Mouse (Mus musculus): ENCODE measurements around the gene Prelid3b.

Prelid3b gene

GRCm38 (mm10) chr2:174477543-174478319 is 4.8 kb upstream of the Prelid3b start:
- DNase-seq (ENCODE audit: low read depth, low spot score): no peak
- Histone ChIP-seq H3K36me3 (ENCODE audit: control insufficient read depth, insufficient read depth, low read length, poor library complexity, severe bottlenecking) (no peaks in the 10 kb centered on the region), H3K27me3 (ENCODE audit: control insufficient read depth, insufficient read depth, low read length, poor library complexity, severe bottlenecking) (no peaks in the 10 kb centered on the region)

- DNase-seq (ENCODE audit: low read depth, low spot score): no peak
- Histone ChIP-seq H3K27me3 (ENCODE audit: control insufficient read depth, insufficient read depth, low read length, poor library complexity, severe bottlenecking) (no peaks in the 10 kb centered on the region), H3K36me3 (ENCODE audit: control insufficient read depth, insufficient read depth, low read length, poor library complexity, severe bottlenecking) (no peaks in the 10 kb centered on the region; the same call in 1 of the 2 replicates)
Observed at GRCm38 (mm10) chr2:174473550-174473927, 658 bp upstream of the Prelid3b start.

DNA sequence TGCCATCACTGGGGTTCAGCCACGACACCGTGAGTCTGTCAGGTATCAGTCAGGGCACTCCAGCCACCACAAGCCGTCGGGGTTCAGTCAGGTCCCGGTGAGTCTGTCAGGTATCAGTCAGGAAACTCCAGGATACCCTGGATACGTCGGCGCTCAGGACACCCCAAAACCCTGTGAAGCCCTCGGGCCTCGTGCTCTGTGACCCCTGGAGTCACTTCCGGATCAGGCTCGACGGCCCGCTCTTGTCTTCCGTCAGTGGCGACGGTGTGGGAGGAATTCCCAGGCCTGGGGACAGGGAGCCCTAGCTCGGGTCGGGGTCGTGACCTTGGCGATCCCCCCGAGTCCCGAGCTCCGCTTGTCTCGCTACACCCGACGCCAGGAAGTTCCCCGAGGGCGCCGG is 474 bp downstream of the Prelid3b start:
- no peaks in the 10 kb centered on the region; the same call in 1 of the 2 replicates for H3K36me3 ChIP-seq (ENCODE audit: control insufficient read depth, insufficient read depth, low read length, poor library complexity, severe bottlenecking)
- DNase-seq (ENCODE audit: low read depth, low spot score): no peak
- H3K27me3 ChIP-seq (ENCODE audit: control insufficient read depth, insufficient read depth, low read length, poor library complexity, severe bottlenecking): no peaks in the 10 kb centered on the region

DNA sequence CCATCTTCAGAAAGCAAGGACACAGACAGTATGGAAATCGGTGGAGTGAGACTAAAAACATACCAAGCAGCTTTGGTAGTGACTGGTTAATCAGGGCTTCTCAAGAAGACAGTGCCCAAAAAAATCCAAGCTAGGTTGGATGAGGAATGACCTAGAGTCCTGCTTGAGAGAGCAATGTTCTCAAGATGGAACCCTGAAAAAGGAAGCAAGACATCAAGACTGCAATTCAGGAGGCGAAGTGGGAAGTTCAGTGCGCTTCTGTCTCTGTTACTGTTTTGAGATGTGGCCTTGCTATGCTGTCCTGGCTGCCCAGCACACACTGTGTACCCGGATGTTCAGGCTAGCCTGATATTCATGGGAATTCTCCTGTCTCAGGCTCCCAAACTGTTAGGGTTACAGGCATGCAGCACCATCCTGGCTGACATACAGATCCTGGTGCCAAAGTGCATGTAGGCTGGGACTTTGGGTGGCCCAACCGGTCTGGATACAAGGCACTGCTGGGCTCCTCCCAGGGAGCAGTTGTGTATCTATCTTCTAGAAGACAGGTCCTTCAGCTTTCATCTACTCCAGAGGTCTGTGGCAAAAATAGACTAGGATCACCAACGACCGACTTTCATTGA is 2.0 kb downstream of the Prelid3b start:
- peaks cover 2% of the 10 kb centered on the region; the same call in 1 of the 2 replicates for H3K36me3 ChIP-seq (ENCODE audit: control insufficient read depth, insufficient read depth, low read length, poor library complexity, severe bottlenecking)
- no peak for DNase-seq (ENCODE audit: low read depth, low spot score)

GRCm38 (mm10) chr2:174470333-174470732 is 2.5 kb downstream of the Prelid3b start:
- no peak for DNase-seq (ENCODE audit: low read depth, low spot score)
- Histone ChIP-seq H3K27me3 (ENCODE audit: control insufficient read depth, insufficient read depth, low read length, poor library complexity, severe bottlenecking) (no peaks in the 10 kb centered on the region), H3K36me3 (ENCODE audit: control insufficient read depth, insufficient read depth, low read length, poor library complexity, severe bottlenecking) (peaks cover 2% of the 10 kb centered on the region; the same call in 1 of the 2 replicates)

More for the DNA sequence above, 2.0 kb downstream of the Prelid3b start:
- no peaks in the 10 kb centered on the region for H3K27me3 ChIP-seq (ENCODE audit: control insufficient read depth, insufficient read depth, low read length, poor library complexity, severe bottlenecking)

DNA sequence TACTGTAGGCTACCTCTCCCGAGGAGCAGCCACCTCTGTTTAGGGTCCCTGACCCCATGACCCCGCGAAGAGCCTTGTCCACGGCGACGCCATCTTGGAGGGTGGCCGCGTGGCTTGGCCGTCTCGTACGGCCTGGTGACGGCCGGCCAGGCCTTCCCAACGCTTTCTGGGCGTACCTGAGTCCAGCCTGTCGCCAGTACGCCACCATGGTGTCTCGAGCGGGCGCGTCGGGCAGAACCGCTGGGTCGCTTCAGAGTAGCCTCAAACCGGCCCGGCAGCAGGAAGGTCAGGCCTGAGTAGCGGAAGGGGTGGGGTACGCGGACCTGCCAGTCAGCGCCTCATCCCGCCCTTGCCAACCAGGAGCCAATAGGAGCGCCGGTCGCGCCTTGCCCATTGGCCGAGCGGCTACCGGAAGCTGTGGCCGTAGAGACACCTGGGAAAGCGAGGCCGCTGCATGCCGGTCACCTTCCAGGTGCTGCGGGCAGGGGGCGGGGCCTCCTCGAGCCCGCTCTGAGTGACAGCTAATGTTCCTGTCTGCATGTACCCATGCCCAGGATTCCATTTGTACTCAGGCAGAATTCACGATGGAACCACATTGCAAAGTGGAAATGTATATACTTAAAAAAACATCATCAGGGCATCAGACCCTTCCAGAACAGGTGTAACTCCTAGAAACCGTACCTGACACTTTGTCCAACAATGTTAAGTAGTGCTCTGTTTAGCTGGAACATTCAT is 8.9 kb downstream of the Prelid3b start, which contains the start of gene Atp5e:
Gene Atp5e (minus strand): TSS at position 317 of the 735 bp plus-strand sequence.
- Histone ChIP-seq H3K36me3 (ENCODE audit: control insufficient read depth, insufficient read depth, low read length, poor library complexity, severe bottlenecking) (peaks cover 4% of the 10 kb centered on the region), H3K27me3 (ENCODE audit: control insufficient read depth, insufficient read depth, low read length, poor library complexity, severe bottlenecking) (no peaks in the 10 kb centered on the region)
- peak; percentile 93 for DNase-seq (ENCODE audit: low read depth, low spot score)

- no peak for DNase-seq (ENCODE audit: low read depth, low spot score)
Observed at GRCm38 (mm10) chr2:174463370-174463769, 9.5 kb downstream of the Prelid3b start.

DNA sequence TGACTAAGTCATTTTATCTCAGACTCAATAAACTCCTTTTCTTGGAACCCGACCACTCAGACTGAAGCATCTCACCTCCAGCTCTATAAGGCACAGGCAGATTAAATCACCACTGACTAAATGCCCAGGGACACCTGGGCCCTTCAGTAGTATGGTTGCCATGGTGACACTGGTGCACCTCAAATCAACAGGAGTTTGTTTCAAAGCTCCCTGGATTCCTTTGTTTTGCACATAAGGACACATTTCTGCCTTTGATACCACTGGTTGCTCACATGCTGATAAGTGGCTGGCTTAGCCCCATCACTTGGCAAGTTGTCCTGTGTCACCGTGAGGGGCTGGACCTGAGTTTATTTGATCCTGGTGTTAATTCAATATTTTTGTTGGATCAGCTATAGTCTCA is 13.5 kb downstream of the Prelid3b start:
- no peaks in the 10 kb centered on the region for H3K27me3 ChIP-seq (ENCODE audit: control insufficient read depth, insufficient read depth, low read length, poor library complexity, severe bottlenecking)
- DNase-seq (ENCODE audit: low read depth, low spot score): no peak
- peaks cover 2% of the 10 kb centered on the region; the same call in 1 of the 2 replicates for H3K36me3 ChIP-seq (ENCODE audit: control insufficient read depth, insufficient read depth, low read length, poor library complexity, severe bottlenecking)

More at GRCm38 (mm10) chr2:174463370-174463769, 9.5 kb downstream of the Prelid3b start:
- peaks cover 4% of the 10 kb centered on the region for H3K36me3 ChIP-seq (ENCODE audit: control insufficient read depth, insufficient read depth, low read length, poor library complexity, severe bottlenecking)
- H3K27me3 ChIP-seq (ENCODE audit: control insufficient read depth, insufficient read depth, low read length, poor library complexity, severe bottlenecking): no peaks in the 10 kb centered on the region

DNA sequence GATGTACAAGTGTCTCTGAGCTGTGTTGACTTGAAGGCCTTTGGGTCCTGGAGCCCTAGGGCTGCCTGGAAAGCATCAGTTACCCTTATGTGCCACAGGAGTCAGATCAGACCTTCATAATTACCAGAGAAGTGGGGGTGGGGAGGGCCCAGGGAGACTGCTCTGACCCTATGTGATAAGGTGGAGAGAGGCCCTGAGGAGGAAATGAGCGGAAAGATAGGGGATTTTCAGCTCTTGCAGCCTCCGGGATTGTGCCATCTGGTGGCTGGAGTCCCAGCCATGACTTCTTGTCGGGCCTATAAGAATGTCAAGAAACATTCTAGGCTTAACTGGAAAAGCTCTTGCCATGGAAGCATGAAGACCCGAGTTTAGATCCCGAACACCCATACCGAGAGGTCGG is 19.2 kb downstream of the Prelid3b start:
- H3K36me3 ChIP-seq (ENCODE audit: control insufficient read depth, insufficient read depth, low read length, poor library complexity, severe bottlenecking): no peaks in the 10 kb centered on the region
- H3K27me3 ChIP-seq (ENCODE audit: control insufficient read depth, insufficient read depth, low read length, poor library complexity, severe bottlenecking): no peaks in the 10 kb centered on the region
- DNase-seq (ENCODE audit: low read depth, low spot score): peak; percentile 50

GRCm38 (mm10) chr2:174450353-174450752 is 22.5 kb downstream of the Prelid3b start, which contains the start of gene Tubb1:
TSS of gene Tubb1 (plus strand) at chr2:174450695.
- Histone ChIP-seq H3K27me3 (ENCODE audit: control insufficient read depth, insufficient read depth, low read length, poor library complexity, severe bottlenecking) (no peaks in the 10 kb centered on the region), H3K36me3 (ENCODE audit: control insufficient read depth, insufficient read depth, low read length, poor library complexity, severe bottlenecking) (no peaks in the 10 kb centered on the region)
- no peak for DNase-seq (ENCODE audit: low read depth, low spot score)

DNA sequence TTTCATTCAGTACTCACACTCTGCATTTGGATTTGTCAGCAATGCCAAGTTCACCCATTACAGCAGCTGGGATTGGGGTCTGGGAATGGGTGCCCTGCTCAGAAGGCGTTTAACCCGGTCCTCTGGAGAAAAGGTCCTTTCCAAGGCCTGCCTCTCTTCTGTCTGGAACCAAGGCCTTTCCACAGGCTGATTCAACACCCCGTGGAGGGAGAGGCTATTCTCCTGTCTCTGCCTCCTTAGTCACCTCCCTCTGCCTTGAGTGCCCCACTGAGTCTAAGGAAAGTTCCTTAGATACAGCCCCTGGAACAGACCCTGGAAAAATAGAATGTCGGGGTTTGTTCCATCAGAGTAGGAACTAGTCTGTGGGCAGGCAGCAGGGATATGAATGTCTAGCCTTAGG is 24.5 kb downstream of the Prelid3b start:
- DNase-seq (ENCODE audit: low read depth, low spot score): no peak
- Histone ChIP-seq H3K36me3 (ENCODE audit: control insufficient read depth, insufficient read depth, low read length, poor library complexity, severe bottlenecking) (no peaks in the 10 kb centered on the region), H3K27me3 (ENCODE audit: control insufficient read depth, insufficient read depth, low read length, poor library complexity, severe bottlenecking) (no peaks in the 10 kb centered on the region)

GRCm38 (mm10) chr2:174446905-174447304 is 26.0 kb downstream of the Prelid3b start:
- no peak for DNase-seq (ENCODE audit: low read depth, low spot score)
- Histone ChIP-seq H3K27me3 (ENCODE audit: control insufficient read depth, insufficient read depth, low read length, poor library complexity, severe bottlenecking) (no peaks in the 10 kb centered on the region), H3K36me3 (ENCODE audit: control insufficient read depth, insufficient read depth, low read length, poor library complexity, severe bottlenecking) (no peaks in the 10 kb centered on the region)

- Histone ChIP-seq H3K36me3 (ENCODE audit: control insufficient read depth, insufficient read depth, low read length, poor library complexity, severe bottlenecking) (no peaks in the 10 kb centered on the region), H3K27me3 (ENCODE audit: control insufficient read depth, insufficient read depth, low read length, poor library complexity, severe bottlenecking) (no peaks in the 10 kb centered on the region)
- DNase-seq (ENCODE audit: low read depth, low spot score): no peak
Observed at GRCm38 (mm10) chr2:174446492-174446891, 26.4 kb downstream of the Prelid3b start.

DNA sequence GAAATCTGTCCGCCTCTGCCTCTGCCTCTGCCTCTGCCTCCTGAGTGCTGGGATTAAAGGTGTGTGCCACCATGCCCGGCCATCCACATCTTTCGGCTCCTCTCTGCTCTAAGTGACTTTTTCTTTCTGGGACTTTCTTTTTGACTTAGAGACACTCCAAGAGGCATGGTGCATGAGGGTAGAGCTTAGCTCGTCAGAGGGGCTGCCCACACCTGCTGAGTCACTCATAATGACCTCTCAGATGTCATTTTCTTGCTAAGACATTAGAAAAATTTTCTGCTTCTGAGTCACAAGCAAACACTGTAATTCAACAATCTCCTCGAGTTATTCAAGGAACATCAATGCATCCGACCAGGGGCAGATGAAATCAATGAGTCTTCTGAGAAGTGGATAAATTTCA is 27.9 kb downstream of the Prelid3b start:
- Histone ChIP-seq H3K36me3 (ENCODE audit: control insufficient read depth, insufficient read depth, low read length, poor library complexity, severe bottlenecking) (no peaks in the 10 kb centered on the region), H3K27me3 (ENCODE audit: control insufficient read depth, insufficient read depth, low read length, poor library complexity, severe bottlenecking) (no peaks in the 10 kb centered on the region)
- DNase-seq (ENCODE audit: low read depth, low spot score): no peak

DNA sequence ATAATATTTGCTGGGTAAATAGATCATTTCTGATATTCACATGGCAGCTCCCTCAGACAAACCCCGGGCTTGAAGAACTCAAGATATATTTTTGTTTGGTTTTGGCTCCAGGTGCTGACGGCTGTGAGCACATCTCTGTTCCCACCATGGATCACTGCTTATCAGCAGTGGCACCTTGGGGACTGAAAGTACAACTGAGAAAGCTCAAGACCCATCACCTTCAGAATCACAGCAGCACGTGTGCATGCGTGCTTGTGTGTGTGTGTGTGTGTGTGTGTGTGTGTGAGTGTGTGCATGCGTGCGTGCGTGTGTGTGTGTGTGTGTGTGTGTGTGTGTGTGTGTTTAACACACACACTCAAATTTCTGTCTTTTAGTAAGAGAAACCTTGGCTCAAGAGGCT is 28.5 kb downstream of the Prelid3b start:
- Histone ChIP-seq H3K27me3 (ENCODE audit: control insufficient read depth, insufficient read depth, low read length, poor library complexity, severe bottlenecking) (no peaks in the 10 kb centered on the region), H3K36me3 (ENCODE audit: control insufficient read depth, insufficient read depth, low read length, poor library complexity, severe bottlenecking) (no peaks in the 10 kb centered on the region)
- DNase-seq (ENCODE audit: low read depth, low spot score): no peak

All from splenic B cell, adult 2 months (primary cell).